Mouse (Mus musculus) thymus, adult 2 months (tissue): ENCODE measurements around the gene Wdr43.

Experiments used
- CTCF ChIP-seq: fragments of 200-500 bp; IDR thresholded peaks from 2 replicates; pipeline ENCODE4 v1.5.1; 2012; ENCODE audit warnings: mild to moderate bottlenecking, control low read depth, low read length, moderate library complexity, borderline replicate concordance; ENCODE audit not compliant: control insufficient read depth, poor library complexity, insufficient read depth; ENCODE audit errors: extremely low read depth
- POLR2A ChIP-seq: fragments of 200-500 bp; IDR thresholded peaks from 2 replicates; pipeline ENCODE4 v1.6.1; 2012; ENCODE audit warnings: mild to moderate bottlenecking, low read length, control low read depth, moderate library complexity; ENCODE audit not compliant: control insufficient read depth, poor library complexity, insufficient read depth; ENCODE audit errors: extremely low read depth

DNA sequence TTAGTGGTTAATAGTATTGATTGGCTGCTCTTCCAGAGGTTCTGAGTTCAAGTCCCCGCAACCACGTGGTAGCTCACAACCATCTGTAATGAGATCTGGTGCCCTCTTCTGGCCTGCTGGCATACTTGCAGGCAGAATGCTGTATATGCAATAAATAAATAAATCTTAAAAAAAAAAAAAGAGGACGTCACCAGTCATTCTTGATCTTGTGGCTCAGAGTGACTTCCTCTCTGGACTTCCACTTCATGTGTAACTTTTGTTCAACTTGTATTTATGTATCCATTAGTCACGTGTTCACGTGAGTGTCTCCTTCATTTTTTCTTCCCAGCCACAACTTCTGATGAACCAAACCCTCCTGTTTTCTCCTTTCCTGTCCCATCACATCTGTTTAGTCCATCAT lies 53.8 kb downstream of the Wdr43 start:
- TF ChIP-seq POLR2A: no peak
- TF ChIP-seq CTCF: no peak
